Mouse (Mus musculus) liver, embryonic 14.5 days (tissue): ENCODE measurements around the gene Stoml2.

Experiments
- CTCF ChIP-seq: IDR thresholded peaks from 2 replicates; pipeline ENCODE4 v1.5.1; 2016; ENCODE audit warnings: antibody characterized with exemption, low read depth, control low read depth
- EP300 ChIP-seq: IDR thresholded peaks from 2 replicates; pipeline ENCODE4 v1.6.1; 2016; ENCODE audit warnings: antibody characterized with exemption, low read depth

- TF ChIP-seq CTCF (no peak), EP300 (no peak)
Observed at GRCm38 (mm10) chr4:43036356-43036755, 4.8 kb upstream of the Stoml2 start.
